Mouse (Mus musculus): ENCODE results near the gene Pcsk4. TPM values are rescaled to one million over a fixed set of nuclear protein-coding genes. Genes with fewer than 3 reads are reported as not detected.
"Not testable (repeated sequence)": the region's sequence is repeated elsewhere in the genome, so short reads cannot be mapped to it uniquely, and the experiment has no call there.

Gene Pcsk4
- total RNA-seq, 2 experiments from 2014 or later, result 2.2 to 2.9 TPM

DNA sequence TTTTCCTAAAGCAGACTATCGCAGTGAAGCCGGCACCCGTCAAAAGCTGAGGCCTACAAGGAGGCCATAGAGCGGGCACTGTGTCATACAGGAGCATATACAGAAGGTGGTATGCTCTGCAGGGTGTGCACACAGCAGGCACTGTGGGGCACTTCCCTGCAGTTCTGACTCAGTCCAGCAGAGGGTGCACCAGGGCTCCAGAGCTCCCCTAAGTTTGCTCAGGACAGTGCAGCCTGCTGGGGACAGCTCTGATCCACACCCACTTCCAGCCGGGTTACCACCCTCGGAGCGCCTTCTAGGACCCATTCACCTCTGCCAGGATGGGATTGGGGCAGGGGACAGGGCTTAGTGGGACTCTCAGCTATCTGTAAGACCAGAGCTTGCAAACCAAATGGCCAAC lies 21.0 kb upstream of the Pcsk4 start:
- intact Hi-C loops (cut with DNase I), result loop anchor here (2.0 kb wide), 1 partner anchor 25 kb away; no protein-coding TSS in a partner anchor
- peak; percentile 87 to 95 for DNase-seq

DNA sequence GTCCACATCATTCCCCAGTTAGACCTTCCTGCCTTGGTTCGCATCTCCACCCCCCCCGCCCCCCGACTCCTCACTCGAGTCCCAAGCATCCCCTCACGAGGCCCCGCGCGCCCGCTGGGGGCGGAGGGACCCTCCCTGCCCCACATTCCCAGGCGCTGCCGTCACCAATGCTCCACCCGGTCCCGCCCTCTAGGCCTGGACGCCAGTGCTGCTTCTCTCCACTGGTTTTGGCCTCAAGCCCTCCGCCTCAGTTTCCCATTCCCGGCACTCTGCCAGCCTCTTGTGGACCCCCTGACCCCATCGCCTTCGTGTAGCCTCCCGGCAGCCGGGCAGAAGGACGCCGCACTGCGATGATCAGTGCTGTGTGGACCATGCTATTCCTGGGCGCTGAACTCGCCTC lies 19.7 kb upstream of the Pcsk4 start:
- intact Hi-C loops (cut with DNase I), result loop anchor here (1.0 to 5.0 kb wide), 2 partner anchors 54 to 172 kb away; partner anchors contain the start of genes Apc2 and Efna2
- peak in 1 of 2 experiments; percentile 47 for DNase-seq

DNA sequence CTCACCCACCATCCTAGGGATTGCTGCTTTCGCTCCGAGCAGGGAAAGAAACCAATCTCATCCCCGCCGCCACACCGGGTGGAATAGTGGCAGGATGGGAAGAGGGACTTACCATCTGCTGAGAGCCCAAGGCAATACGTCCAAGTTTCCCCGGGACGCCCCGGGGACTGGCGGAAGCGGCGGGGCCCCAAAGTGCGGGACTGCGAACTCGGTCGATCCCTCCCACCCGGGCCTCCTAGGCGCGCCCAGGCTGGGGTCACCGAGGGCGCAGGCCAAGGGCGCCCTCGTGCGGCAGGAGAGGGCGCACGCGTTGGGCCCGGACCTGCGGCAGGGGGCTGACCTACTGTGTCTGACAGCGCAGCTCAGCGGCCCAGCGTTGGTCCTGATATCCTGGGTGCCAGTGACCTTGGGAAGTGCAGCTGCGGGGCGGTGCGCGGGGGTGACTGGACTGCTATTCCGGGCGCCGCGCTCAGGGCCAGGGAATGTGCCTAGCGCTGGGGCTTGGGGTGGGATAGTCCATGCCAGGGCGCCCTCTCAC lies 19.0 kb upstream of the Pcsk4 start, which contains the start of gene Adamtsl5:
TSS of gene Adamtsl5 (minus strand) at position 169 of the 538 bp plus-strand sequence.
- intact Hi-C loops (cut with DNase I), result loop anchor here (1.0 to 5.0 kb wide), 2 partner anchors 53 to 171 kb away; partner anchors contain the start of genes Apc2 and Efna2
- peak; percentile 78 to 85 for DNase-seq

DNA sequence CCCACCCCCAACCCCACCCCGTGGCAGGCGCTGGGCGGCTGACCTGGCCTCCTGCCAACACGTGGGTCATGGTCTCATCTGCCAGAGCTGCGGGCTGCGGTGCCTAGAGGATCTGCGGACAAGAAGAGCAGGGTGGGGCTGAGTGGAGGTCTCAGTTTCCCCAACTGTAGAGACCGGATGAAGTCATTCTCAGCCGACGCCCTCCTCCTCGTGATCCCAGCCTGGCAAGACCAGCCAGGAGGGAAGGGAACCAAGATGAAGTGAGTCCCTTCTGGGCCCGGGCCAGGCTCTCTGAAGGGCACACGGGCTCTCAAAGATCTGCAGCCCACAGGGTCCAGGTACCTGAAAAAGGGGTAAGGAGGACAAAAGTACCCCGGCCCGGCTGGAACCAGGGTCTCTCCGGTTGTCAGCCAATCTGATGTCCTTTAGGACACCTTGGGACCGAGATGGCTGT lies 18.2 kb upstream of the Pcsk4 start:
- intact Hi-C loops (cut with DNase I), result loop anchor here (5.0 kb wide), 1 partner anchor 170 kb away; the partner anchor contains the start of gene Efna2
- DNase-seq, result peak; percentile 44 to 59

DNA sequence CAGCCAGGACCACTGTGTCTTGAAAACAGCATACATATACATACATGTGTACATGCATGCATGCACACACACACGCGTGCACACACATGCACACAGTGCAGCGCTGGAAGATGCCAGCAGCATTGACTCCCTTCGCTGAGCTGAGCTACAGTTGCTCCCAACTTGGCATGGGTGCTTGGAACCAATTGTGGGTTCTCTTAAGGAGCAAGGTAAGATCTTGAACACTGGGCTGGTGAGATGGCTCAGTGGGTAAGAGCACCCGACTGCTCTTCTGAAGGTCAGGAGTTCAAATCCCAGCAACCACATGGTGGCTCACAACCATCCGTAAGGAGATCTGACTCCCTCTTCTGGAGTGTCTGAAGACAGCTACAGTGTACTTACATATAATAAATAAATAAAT lies 16.6 kb upstream of the Pcsk4 start:
- intact Hi-C loops (cut with DNase I), result loop anchor here (5.0 kb wide), 1 partner anchor 169 kb away; the partner anchor contains the start of gene Efna2
- not testable (repeated sequence) for DNase-seq

DNA sequence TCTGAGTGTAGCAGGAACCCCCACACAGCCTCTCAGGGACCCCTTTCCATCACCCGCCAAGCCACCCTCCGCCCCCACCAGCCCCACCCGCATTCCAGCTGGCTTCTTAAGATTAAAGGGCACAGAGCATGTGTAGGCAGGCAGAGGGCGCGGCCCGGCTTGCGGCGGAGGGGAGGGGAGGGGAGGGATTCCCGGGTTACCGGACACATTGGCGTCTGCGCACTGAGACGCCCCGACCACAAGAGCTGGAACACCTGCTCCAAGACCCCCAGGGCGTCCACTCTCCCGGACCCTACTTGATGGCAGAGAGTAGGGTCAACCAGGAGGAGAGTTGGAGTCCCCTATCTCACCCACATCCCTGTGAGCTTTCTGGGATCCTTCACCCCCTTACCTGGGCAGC lies 15.8 kb upstream of the Pcsk4 start:
- no peak for DNase-seq
- intact Hi-C loops (cut with DNase I), result loop anchor here (5.0 kb wide), 1 partner anchor 168 kb away; the partner anchor contains the start of gene Efna2

DNA sequence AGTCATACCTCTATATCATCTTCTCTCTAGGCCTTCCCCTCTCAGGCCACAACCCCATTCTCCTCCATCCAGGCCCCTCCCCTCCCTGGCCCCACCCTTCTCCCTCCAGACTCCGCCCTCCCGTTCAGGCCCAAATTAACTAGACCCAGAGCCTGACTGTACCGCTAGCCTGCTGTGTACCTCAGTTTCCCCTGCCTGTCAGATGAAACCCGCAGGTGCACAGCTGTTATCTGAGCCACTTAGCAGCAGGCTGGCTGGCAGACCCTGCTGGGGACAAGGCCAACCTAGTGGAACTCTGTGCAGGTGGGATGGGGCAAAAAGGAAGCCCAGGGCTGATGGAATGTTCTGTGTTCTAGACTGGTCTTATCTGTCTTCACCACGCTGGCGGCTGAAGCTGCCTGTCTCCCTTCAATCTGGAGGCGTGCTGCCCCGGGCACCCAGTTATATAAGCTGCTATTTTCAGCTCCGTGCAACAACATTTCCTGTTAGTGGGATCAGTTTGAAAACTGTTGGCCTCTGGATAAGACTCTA lies 14.9 kb upstream of the Pcsk4 start:
- intact Hi-C loops (cut with DNase I), result no loop called here
- peak in 1 of 2 experiments; percentile 53 for DNase-seq

DNA sequence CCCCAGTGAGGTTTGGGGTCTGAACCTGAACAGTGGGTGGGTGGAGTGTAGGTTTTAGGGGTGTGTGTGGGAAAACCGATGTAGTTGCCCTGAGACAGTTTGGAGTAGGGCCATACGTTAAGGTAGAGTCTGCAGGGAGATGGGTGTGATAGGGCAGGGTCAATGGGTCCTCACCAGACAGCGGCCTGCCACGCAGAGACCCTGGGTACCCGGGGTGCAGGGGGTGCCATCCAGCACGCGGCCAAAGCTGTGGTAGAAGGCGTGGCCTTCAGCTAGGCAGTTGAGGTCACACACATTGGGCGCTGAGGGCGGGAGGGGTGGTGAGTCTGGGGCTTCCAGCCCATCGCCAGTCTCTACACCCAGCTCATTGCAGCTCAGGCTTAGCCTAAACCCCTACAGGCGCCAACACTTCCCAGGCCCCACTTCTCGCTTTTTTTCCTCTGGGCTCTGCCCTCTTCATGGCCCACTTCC lies 14.2 kb upstream of the Pcsk4 start:
- intact Hi-C loops (cut with DNase I), result no loop called here
- DNase-seq, result no peak

DNA sequence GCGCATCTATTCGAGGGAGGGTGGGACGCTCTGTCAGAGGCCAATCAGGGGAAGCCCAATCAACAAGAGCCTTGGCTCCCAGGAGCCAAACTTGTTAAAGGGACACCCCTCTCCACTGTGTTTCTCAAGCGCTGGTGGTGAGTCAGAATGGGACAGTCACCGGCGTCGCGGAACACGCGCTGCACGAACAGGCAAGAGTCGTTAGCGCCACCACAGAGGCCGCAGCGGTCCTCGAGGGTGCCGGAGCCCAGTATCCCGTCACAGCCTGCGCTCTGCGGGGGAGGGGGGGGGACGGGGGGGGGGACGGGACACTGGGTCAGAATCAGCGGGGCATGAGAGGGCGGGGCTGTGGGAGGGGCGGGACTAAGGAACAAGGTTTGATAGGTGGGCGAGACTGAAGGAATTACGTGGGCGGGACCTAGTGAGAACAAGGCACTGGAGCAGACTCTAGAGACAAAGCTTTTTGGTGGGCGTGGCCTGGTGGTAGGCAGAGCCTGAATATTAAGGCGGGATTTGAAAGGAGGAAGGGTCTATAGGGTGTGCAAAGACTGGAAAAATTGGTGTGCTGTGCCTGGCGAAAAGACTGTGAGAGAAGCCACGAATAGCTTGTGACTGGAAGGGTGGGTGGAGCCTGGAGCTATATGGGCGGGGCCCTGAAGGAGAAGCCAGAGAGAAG lies 13.6 kb upstream of the Pcsk4 start:
- DNase-seq, result no peak

DNA sequence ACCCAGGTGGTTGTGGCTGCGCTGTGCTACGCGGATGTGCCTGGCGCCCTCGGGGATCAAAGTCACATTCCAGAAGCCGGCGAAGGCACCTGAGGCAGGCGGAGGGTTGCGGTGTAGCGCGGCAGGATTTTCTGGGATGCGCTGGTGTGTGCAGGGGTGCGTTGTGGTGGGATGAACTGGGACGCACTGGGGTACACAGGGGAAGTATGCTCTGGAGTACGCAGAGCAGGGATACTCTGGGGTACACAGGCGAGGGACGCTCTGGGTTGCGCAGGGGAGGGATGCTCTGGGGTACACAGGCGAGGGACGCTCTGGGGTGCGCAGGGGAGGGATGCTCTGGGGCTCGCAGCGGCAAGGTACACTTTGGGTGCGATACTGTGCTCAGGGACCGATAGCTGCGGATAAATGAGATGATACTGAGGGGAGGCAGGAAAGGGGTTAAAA lies 13.0 kb upstream of the Pcsk4 start:
- intact Hi-C loops (cut with DNase I), result no loop called here
- DNase-seq, result no peak

More for the DNA sequence above, 13.6 kb upstream of the Pcsk4 start:
- intact Hi-C loops (cut with DNase I), result no loop called here

DNA sequence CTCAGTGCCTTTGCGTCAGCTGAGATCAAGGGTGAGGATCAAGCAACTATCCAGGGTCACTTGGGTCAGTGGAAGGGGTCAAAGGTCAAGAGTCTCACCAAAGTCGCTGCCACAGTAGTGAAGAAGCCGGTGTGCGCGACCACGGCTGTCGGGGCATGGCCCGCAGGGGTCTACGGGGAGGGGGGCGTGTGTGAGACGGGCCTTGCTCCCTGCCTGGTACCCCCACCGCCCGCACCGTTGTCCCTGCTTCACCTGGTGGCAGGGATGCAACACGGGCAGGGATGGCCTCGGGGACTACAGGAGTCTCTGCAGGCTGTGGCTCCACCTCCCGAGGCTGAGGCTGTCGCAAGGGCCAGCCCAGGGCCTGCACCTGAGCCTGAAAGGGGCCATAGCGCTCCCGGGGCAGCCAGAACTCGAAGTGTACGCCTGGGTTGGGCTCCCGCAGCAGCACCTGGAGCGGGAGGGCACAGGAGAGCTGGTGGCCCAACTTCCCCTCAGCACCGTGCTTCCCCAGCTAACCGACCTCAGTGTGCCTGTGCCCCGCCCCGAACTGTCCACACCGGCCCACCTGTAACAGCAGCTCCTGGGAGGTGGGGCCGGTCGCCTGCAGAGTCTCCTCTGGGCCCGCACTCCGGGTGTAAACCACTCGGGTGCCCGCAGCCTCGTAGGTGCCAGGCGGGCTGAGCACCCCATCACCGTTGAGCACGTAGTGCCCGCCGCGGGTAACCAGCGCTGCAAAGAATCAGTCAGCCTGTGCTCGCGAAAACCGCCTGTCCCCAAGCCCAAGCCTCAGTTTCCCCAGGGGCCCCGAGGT lies 12.4 kb upstream of the Pcsk4 start:
- no peak for DNase-seq
- intact Hi-C loops (cut with DNase I), result no loop called here

DNA sequence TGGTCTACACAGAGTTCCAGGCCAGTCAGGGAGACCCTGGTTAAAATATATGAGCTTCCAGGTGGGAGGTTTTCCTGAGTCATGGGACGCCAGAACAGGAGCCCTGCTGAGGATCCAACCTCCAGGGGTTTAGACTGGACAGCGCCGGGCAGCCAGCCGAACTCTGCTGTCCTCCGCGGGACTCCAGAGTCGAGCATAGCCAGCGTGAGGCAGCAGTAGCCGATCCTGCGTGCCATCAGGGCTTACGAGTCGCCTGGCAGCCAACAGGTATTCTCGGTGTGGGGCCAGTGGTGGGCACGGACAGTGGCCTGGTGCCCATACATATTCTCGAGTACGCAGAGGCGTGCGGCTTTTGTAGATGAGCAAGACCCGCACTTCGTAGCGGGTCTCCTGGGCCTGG lies 11.7 kb upstream of the Pcsk4 start:
- DNase-seq, result no peak
- intact Hi-C loops (cut with DNase I), result no loop called here

DNA sequence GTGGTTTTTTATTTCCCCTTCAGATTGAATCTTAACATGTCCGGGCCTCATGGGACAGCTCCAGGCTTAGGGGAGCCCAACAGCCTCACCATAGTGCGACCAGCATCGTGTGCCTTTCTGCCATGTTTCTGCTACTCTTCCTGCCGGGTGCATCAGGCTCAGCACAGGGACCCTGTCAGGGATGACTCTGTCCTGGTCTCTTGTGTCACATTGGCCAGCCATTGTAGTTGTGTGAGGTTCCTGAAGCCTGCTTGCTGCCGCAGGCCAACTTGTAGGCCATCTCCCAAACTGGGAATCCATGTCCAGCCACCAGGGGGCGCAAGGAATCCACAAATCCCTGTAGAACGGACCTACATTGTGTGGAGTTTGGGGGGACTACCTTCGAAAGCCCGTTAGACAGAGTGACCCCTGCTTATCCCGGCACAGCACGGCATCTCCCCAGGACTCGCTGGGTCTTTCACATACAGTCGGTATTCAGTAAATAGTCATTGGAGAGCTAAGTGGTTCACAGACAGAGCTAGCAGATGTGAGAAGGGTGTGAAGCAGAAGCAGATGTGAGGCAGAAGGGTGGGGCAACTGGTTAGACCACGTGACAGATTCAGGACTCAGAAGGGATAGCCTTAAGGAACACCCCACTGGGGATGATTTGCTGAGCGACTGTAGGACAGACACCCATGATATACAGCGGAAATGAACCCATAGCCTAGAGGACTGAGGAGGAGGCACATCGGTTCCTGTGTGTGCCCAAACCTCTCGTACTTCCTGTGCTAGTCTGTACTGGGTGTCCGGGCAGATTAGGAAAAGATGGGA lies 10.8 kb upstream of the Pcsk4 start:
- intact Hi-C loops (cut with DNase I), result loop anchor here (1.0 kb wide), 1 partner anchor 34 kb away; no protein-coding TSS in a partner anchor
- DNase-seq, result peak; percentile 90 to 91

DNA sequence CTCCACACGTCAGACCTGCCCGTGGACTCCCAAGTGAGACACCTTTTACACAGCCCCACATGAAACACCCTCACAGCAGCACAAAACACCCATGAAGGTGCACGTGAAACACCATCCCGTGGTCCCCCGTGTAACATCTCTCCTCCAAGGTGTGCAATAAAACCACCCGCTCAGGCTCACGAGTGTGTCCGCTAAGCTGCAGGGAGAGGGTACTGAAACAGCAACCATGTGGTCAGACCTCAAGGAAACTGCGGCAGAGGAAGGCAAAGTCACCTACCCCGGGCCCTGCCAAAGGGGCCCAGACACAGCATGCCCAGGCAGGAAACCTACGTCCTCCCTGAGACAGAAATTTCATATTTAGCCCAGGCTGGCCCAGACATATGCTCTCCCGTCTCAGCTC lies 7.0 kb upstream of the Pcsk4 start:
- no peak for DNase-seq
- intact Hi-C loops (cut with DNase I), result no loop called here

DNA sequence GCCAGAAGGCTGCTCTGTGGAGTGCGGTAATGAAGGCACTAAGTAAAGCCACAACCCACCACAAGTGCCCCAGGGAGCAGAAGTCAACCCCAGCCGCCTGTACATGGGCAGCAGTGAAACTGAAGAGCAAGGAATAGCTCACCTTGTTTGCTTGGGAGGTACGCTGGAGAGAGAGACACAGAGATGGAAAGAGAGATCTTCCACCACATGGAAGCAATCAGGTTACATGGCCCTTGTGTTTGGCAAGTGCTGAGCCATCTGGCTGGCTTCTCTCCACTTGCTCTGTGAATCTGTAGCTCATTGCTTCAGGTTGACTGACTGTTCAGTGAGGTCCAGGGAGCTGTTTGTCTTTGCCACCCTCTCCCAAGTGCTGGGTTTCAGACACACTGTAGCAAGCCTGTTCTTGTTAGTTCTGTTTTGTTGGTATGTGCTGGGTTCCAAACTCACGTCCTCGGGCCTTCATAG lies 3.3 kb upstream of the Pcsk4 start:
- DNase-seq, result no peak
- intact Hi-C loops (cut with DNase I), result no loop called here

DNA sequence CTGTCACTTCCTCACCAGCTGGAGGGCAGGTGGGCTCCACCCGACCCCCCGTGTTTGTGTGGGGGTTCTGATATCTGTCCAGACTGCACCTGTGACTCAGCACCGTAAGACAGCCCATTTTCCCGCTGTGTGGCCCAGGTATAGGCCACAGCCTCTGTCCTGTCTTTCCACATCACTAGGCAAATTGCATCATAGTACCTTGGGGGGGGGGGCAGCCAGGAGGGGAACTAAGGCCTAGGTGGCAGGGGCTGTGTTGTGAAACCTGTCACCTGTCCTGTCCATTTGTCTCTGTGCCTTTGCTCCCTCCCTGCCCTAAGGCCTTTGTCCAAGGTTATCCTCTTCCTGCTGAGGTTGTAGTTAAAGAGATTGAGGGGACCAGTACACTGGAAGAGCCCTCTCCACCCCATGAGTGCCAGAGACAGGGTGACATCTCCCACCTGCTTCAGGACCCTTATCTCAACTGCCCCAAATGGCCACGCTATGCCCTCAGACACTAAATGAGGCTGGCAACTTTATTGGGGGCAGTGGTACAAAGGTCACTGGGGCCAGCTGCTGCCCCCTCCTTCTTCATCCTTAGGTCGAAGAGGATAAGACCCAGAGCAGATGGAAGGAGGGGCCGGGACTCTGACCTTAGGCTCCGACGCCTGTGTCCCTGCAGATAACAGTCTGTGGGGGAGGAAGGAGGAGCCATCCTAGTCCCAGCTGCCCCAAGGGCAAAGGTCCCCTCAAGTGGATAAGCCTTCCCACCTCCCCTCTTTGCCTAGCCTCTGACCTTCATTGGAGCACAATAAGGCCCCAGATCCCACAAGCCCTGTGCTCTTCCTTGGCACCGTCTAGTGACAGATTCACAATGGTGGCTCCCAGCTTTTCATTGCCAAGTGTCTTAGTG lies 2.6 kb upstream of the Pcsk4 start:
- DNase-seq, result no peak
- intact Hi-C loops (cut with DNase I), result no loop called here

DNA sequence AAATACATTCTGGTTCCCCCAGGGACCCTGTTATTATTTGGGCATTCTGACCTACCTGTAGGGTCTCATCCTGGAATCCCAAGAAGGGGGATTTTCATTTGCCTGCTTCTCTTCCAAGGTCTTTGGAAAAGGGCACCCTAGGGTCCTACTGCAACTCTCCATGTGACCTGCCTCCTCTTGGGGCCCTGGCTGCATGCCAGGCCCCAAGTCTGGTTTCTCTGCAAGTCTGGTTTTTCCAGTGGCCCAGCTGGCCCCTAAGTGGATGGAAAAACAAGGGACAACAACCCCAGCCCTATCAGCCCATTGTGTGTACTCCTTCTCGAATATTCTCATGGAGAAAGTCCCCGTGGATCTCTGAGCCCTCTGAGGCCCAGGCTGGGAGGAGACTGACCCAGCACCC lies 1.6 kb upstream of the Pcsk4 start:
- DNase-seq, result no peak
- intact Hi-C loops (cut with DNase I), result no loop called here

DNA sequence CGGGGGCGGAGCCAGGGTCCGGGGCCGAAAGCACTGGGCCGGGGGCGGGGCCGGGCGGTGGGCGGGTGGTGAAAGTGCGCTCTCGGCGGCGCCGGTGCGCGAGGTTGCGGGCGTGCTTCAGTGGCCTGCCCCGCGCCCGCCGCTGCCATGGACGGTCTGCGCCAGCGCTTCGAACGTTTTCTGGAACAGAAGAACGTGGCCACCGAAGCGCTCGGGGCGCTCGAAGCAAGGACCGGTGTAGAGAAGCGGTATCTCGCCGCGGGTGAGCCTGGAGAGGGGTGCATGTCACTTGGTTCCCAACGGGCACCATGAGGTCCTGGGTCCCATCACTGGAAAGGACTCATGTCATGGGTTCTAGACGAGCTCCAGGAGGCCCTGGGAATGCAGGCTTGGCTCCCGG lies 786 bp upstream of the Pcsk4 start:
- no peak for DNase-seq
- intact Hi-C loops (cut with DNase I), result no loop called here

DNA sequence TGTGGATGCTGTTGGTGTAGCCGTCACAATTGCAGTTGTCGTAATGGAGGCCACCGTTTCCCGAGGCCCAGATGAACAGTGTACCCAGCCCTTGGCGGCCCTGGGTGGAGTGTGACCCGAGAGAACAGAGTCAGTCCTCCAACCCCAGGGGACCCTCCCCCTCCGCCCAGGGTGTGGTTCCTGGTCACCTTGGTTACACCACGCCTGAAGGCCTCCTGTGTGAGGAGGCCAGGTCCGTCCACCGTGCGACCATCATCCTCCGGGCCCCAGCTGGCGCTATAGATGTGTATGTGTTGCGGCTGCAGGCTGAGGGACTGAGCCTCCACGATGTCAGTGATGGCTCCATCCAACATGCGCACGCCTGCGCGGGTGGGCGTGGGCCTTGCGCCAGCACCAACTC lies 4.3 kb downstream of the Pcsk4 start:
- no peak for DNase-seq
- intact Hi-C loops (cut with DNase I), result no loop called here
